Mouse (Mus musculus) brain, embryonic 18.5 days (tissue): ENCODE data around the gene Gpc1.

Experiments
- DNase-seq: peaks from one replicate; pipeline ENCODE4 v3.0.0-alpha.2; 2012; ENCODE audit warnings: low read depth, low spot score

The Gpc1 gene

GRCm38 (mm10) chr1:92831188-92832001, at the start of gene Gpc1:
TSS of gene Gpc1 (plus strand) at chr1:92831645.
- DNase-seq = peak; percentile 77

GRCm38 (mm10) chr1:92781862-92782261, 49.6 kb upstream of the Gpc1 start:
- DNase-seq = no peak

GRCm38 (mm10) chr1:92782587-92782986, 48.9 kb upstream of the Gpc1 start:
- DNase-seq = no peak

- no peak for DNase-seq
Observed at GRCm38 (mm10) chr1:92787221-92787620, 44.2 kb upstream of the Gpc1 start.

- no peak for DNase-seq
Observed at GRCm38 (mm10) chr1:92788049-92788448, 43.4 kb upstream of the Gpc1 start.

- DNase-seq = no peak
Observed at GRCm38 (mm10) chr1:92790628-92791027, 40.8 kb upstream of the Gpc1 start.

GRCm38 (mm10) chr1:92791070-92791831, 40.2 kb upstream of the Gpc1 start:
- no peak for DNase-seq

GRCm38 (mm10) chr1:92793781-92794180, 37.7 kb upstream of the Gpc1 start:
- DNase-seq = no peak

GRCm38 (mm10) chr1:92798425-92798824, 33.0 kb upstream of the Gpc1 start:
- DNase-seq = no peak

- DNase-seq = no peak
Observed at GRCm38 (mm10) chr1:92799653-92800052, 31.8 kb upstream of the Gpc1 start.

- no peak for DNase-seq
Observed at GRCm38 (mm10) chr1:92802362-92802761, 29.1 kb upstream of the Gpc1 start.

GRCm38 (mm10) chr1:92803376-92803775, 28.1 kb upstream of the Gpc1 start:
- no peak for DNase-seq

- DNase-seq = no peak
Observed at GRCm38 (mm10) chr1:92805181-92805580, 26.3 kb upstream of the Gpc1 start.

- DNase-seq = no peak
Observed at GRCm38 (mm10) chr1:92805836-92806235, 25.6 kb upstream of the Gpc1 start.

GRCm38 (mm10) chr1:92806720-92807119, 24.7 kb upstream of the Gpc1 start:
- no peak for DNase-seq

GRCm38 (mm10) chr1:92809621-92810020, 21.8 kb upstream of the Gpc1 start:
- no peak for DNase-seq

- DNase-seq = no peak
Observed at GRCm38 (mm10) chr1:92814319-92814718, 17.1 kb upstream of the Gpc1 start.

GRCm38 (mm10) chr1:92815100-92815499, 16.3 kb upstream of the Gpc1 start:
- no peak for DNase-seq

- no peak for DNase-seq
Observed at GRCm38 (mm10) chr1:92815756-92816294, 15.6 kb upstream of the Gpc1 start.

GRCm38 (mm10) chr1:92830626-92831187, 738 bp upstream of the Gpc1 start:
- DNase-seq = no peak

- DNase-seq = no peak
Observed at GRCm38 (mm10) chr1:92832011-92833010, 866 bp downstream of the Gpc1 start.
